Mouse (Mus musculus): ENCODE results near the gene Sox30. TPM values are rescaled to one million over a fixed set of nuclear protein-coding genes. Genes with fewer than 3 reads are reported as not detected.

The Sox30 gene
- polyA plus RNA-seq, 1 experiment from 2014 or later: not detected

DNA sequence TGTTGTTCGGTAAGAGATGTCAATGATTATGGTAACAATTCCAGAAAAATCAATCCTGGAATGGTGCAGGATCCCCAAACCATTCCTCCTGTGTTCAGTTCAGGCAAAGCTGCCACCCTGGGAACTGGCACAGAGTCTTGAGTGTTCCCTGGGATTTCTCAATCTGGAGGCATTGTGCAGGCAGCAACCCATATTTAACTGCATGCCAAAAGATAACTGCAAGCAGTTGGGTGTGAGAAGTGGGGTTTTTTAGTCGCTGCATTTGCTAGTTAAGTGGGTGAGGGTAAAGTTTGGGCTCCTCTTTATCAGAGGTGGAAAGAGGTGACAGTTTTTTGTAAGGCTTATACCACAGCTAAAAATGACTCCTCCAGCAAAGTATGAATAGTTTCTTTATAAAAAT lies 32.6 kb upstream of the Sox30 start:
- CTCF ChIA-PET: no interaction called here
- in situ Hi-C loops (cut with MboI; ENCODE audit: low pct_unique_long_range_greater_than_20kb): no loop called here
- no peak for ATAC-seq

DNA sequence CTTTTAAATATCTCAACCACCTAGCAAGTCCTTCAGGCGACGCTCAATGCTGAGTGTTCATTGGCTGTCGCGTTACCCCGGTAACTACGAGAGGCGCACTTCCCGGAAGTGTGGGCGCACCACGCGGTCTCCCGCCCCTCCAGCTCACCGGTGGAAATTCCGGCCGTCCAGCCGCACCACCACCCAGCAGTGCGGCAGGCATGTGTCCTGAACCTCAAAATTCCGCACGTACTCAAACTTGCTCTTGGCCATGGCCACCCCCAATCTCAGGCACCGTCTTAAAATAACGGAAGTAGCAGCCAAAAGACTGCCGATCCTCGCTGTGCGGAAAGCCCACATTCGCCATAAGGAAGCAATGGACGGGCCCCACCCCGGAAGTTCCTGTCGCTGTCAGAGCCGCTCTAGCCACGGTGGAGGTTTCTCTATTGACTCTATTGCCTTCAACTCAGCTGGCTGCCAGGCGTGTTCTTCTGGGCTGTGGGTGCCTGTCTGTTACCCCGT lies 24.9 kb upstream of the Sox30 start, which contains the start of gene Thg1l:
Gene Thg1l, minus strand, starts transcription at position 368 of the 501 bp plus-strand sequence.
- ATAC-seq (peak; percentile 96), DNase-seq (ENCODE audit: low read depth, low spot score) (peak; percentile 64)
- ChIA-PET CTCF (interaction anchor here (2.8 kb wide), 1 partner anchor 10 kb away, joined by 21 read pairs; the partner anchor contains the start of gene Lsm11), POLR2A (interaction anchor here (1.1 kb wide), 1 partner anchor 9 kb away, joined by 4 read pairs; no protein-coding TSS in a partner anchor)
- no peaks in the 10 kb centered on the region for H3K27me3 ChIP-seq
- in situ Hi-C loops (cut with MboI; ENCODE audit: low pct_unique_long_range_greater_than_20kb): loop anchor here (5.0 kb wide), 1 partner anchor 252 kb away; no protein-coding TSS in a partner anchor
- TF ChIP-seq CTCF (IDR thresholded peaks at IDR 0.05): no peak

More for the DNA sequence above, 32.6 kb upstream of the Sox30 start:
- no peak for DNase-seq (ENCODE audit: low read depth, low spot score)
- POLR2A ChIA-PET: no interaction called here
- H3K27me3 ChIP-seq: no peaks in the 10 kb centered on the region
- no peak for TF ChIP-seq CTCF (IDR thresholded peaks at IDR 0.05)

GRCm38 (mm10) chr11:45959598-45959997 lies 20.5 kb upstream of the Sox30 start:
- ChIA-PET POLR2A (no interaction called here), CTCF (no interaction called here)
- TF ChIP-seq CTCF (IDR thresholded peaks at IDR 0.05): no peak
- H3K27me3 ChIP-seq: no peaks in the 10 kb centered on the region
- no peak for ATAC-seq
- no peak for DNase-seq (ENCODE audit: low read depth, low spot score)
- in situ Hi-C loops (cut with MboI; ENCODE audit: low pct_unique_long_range_greater_than_20kb): loop anchor here (5.0 kb wide), 1 partner anchor 248 kb away; no protein-coding TSS in a partner anchor

GRCm38 (mm10) chr11:45960003-45960402 lies 20.1 kb upstream of the Sox30 start:
- ChIA-PET CTCF (no interaction called here), POLR2A (no interaction called here)
- no peak for TF ChIP-seq CTCF (IDR thresholded peaks at IDR 0.05)
- no peak for ATAC-seq
- in situ Hi-C loops (cut with MboI; ENCODE audit: low pct_unique_long_range_greater_than_20kb): no loop called here
- peaks cover under 1% of the 10 kb centered on the region for H3K27me3 ChIP-seq
- DNase-seq (ENCODE audit: low read depth, low spot score): no peak

- no peak for TF ChIP-seq CTCF (IDR thresholded peaks at IDR 0.05)
- ATAC-seq: no peak
- DNase-seq (ENCODE audit: low read depth, low spot score): no peak
- CTCF ChIA-PET: no interaction called here
- POLR2A ChIA-PET: no interaction called here
- peaks cover 9% of the 10 kb centered on the region for H3K27me3 ChIP-seq
- in situ Hi-C loops (cut with MboI; ENCODE audit: low pct_unique_long_range_greater_than_20kb): no loop called here
Measured at GRCm38 (mm10) chr11:45966896-45967295, 13.2 kb upstream of the Sox30 start.

- POLR2A ChIA-PET: no interaction called here
- ATAC-seq (no peak), DNase-seq (ENCODE audit: low read depth, low spot score) (no peak)
- in situ Hi-C loops (cut with MboI; ENCODE audit: low pct_unique_long_range_greater_than_20kb): no loop called here
- CTCF ChIA-PET: no interaction called here
- peaks cover 15% of the 10 kb centered on the region for H3K27me3 ChIP-seq
- no peak for TF ChIP-seq CTCF (IDR thresholded peaks at IDR 0.05)
Measured at GRCm38 (mm10) chr11:45968466-45968865, 11.6 kb upstream of the Sox30 start.

DNA sequence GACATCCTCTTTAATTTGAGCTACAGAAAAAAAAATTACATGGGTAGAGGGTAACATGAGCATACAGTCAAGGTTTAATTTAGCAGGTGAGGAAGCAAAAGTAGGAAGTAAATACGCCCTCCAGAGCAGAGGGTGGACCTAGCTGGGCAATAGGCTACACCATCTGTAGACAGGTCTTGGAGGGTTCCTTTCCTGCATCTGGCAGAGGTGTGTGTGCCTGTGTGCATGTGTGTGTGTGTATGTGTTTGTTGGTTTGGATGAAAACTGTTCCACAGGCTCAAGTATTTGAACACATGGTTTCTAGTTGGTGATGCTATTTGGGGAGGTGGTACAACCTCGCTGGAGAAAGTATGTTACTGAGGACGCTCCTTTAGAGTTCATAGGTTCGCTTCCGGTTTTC lies 6.5 kb upstream of the Sox30 start:
- no peak for DNase-seq (ENCODE audit: low read depth, low spot score)
- TF ChIP-seq CTCF (IDR thresholded peaks at IDR 0.05): no peak
- ChIA-PET CTCF (no interaction called here), POLR2A (no interaction called here)
- peaks cover 23% of the 10 kb centered on the region for H3K27me3 ChIP-seq
- no peak for ATAC-seq
- in situ Hi-C loops (cut with MboI; ENCODE audit: low pct_unique_long_range_greater_than_20kb): no loop called here

DNA sequence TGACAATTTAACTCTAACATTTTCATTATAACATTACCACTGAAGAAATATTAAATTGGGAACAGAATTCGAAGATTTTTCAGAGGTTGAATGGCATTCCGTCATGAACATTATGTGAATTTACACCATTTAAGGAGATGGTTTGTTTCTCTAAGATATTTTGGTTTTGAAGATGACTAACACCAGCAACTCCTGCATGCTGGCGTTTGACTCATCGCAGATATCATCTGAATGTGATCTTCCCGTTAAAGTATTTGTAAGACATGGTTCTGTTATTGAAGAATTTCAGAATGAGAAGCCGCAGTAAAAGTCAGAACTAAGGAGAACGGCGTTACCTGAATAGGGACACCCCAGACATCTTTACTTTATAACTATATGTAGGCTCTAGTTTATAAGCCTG lies 5.6 kb upstream of the Sox30 start:
- ChIA-PET POLR2A (no interaction called here), CTCF (interaction anchor here (0.9 kb wide), 1 partner anchor 17 kb away, joined by 3 read pairs; no protein-coding TSS in a partner anchor)
- DNase-seq (ENCODE audit: low read depth, low spot score): no peak
- in situ Hi-C loops (cut with MboI; ENCODE audit: low pct_unique_long_range_greater_than_20kb): no loop called here
- TF ChIP-seq CTCF (IDR thresholded peaks at IDR 0.05): no peak
- H3K27me3 ChIP-seq: peaks cover 23% of the 10 kb centered on the region
- no peak for ATAC-seq

GRCm38 (mm10) chr11:45976061-45976460 lies 4.0 kb upstream of the Sox30 start:
- no peak for ATAC-seq
- DNase-seq (ENCODE audit: low read depth, low spot score): no peak
- POLR2A ChIA-PET: no interaction called here
- CTCF ChIA-PET: no interaction called here
- no peak for TF ChIP-seq CTCF (IDR thresholded peaks at IDR 0.05)
- in situ Hi-C loops (cut with MboI; ENCODE audit: low pct_unique_long_range_greater_than_20kb): no loop called here
- peaks cover 23% of the 10 kb centered on the region for H3K27me3 ChIP-seq

- no peak for DNase-seq (ENCODE audit: low read depth, low spot score)
- in situ Hi-C loops (cut with MboI; ENCODE audit: low pct_unique_long_range_greater_than_20kb): no loop called here
- no peak for TF ChIP-seq CTCF (IDR thresholded peaks at IDR 0.05)
- ChIA-PET CTCF (no interaction called here), POLR2A (no interaction called here)
- ATAC-seq: no peak
- peaks cover 38% of the 10 kb centered on the region for H3K27me3 ChIP-seq
Measured at GRCm38 (mm10) chr11:45980893-45981253, 763 bp downstream of the Sox30 start.

DNA sequence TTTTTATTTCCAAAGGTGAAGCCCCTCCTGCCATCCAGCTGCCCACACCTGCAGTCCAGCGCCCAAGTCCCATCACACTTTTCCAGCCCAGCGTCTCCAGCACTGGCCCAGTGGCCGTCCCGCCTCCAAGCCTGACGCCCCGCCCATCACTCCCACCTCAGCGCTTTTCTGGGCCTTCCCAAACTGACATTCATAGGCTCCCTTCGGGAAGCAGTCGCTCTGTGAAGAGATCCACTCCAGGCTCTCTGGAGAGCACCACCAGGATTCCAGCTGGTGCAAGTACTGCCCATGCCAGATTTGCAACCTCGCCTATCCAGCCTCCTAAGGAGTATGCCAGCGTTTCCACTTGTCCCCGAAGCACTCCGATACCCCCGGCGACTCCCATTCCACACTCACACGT lies 11.5 kb downstream of the Sox30 start:
- ATAC-seq (no peak), DNase-seq (ENCODE audit: low read depth, low spot score) (no peak)
- CTCF ChIA-PET: interaction anchor here (0.7 kb wide), 1 partner anchor 17 kb away, joined by 3 read pairs; no protein-coding TSS in a partner anchor
- peaks cover 43% of the 10 kb centered on the region for H3K27me3 ChIP-seq
- no peak for TF ChIP-seq CTCF (IDR thresholded peaks at IDR 0.05)
- POLR2A ChIA-PET: no interaction called here
- in situ Hi-C loops (cut with MboI; ENCODE audit: low pct_unique_long_range_greater_than_20kb): no loop called here

DNA sequence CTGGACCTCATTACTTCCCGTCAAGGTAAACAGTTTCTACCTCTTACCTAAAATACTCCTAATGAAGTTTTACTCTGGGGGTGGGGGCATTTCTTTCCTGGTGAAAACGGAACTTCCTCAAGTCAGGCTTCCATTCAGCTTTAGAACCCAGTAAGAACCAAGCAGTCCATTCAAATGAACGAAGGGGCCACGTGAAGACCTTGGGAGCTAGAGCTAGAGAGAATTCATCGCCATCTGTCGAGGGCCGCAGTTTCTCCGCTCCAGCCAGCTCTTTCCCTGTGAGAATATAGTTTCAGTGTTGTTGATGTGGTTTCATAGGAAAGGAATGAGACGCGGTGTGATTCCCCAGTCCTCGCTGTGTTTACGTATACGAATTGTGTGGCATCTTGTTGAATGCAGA lies 12.0 kb downstream of the Sox30 start:
- H3K27me3 ChIP-seq: peaks cover 40% of the 10 kb centered on the region
- ChIA-PET CTCF (no interaction called here), POLR2A (no interaction called here)
- no peak for ATAC-seq
- no peak for TF ChIP-seq CTCF (IDR thresholded peaks at IDR 0.05)
- in situ Hi-C loops (cut with MboI; ENCODE audit: low pct_unique_long_range_greater_than_20kb): no loop called here
- no peak for DNase-seq (ENCODE audit: low read depth, low spot score)

Measured in Patski (cell line).